Mouse (Mus musculus) bone marrow, adult 2 months (tissue): ENCODE measurements at regions not wholly inside any gene's neighbourhood (a gene's known extent, or its start where the extent isn't known, plus 50 kb on each side); places are given as distances from the start of the nearest gene placed in this dataset.

ENCODE experiments used
- CTCF ChIP-seq: fragments of 200-500 bp; IDR thresholded peaks from 2 replicates; pipeline ENCODE4 v1.5.1; 2011; ENCODE audit warnings: low read length, control low read depth; ENCODE audit not compliant: control insufficient read depth, insufficient read depth
- POLR2A ChIP-seq: fragments of 200-500 bp; IDR thresholded peaks from 2 replicates; pipeline ENCODE4 v1.6.1; 2011; ENCODE audit warnings: low read depth, mild to moderate bottlenecking, control low read depth, low read length, borderline replicate concordance; ENCODE audit not compliant: control insufficient read depth

GRCm38 (mm10) chr5:129449931-129450573, 51.0 kb upstream of the Sfswap start:
- TF ChIP-seq CTCF (no peak), POLR2A (no peak)
